Mouse (Mus musculus) adrenal gland, adult 2 months (tissue): ENCODE data around the gene Ripor2. TPM values are rescaled to one million over a fixed set of nuclear protein-coding genes. Genes with fewer than 3 reads are reported as not detected.
"Not testable (repeated sequence)": the region's sequence is repeated elsewhere in the genome, so short reads cannot be mapped to it uniquely, and the experiment has no call there.

Experiments
- DNase-seq: peaks from one replicate; pipeline ENCODE4 v3.0.0; 2021
- polyA plus RNA-seq: library from polyadenylated mRNA; depleted of rRNA; stranded (reverse); fragments of >200 nt; gene quantifications from 2 replicates; pipeline ENCODE4 v1.2.3, GENCODE M21; 2012; rRNA removed
- total RNA-seq, 2 experiments: library from RNA; stranded (reverse); gene quantifications; 2 replicates each; pipeline ENCODE4 v1.2.3; 2021

Gene Ripor2
- total and polyA plus RNA-seq, 3 experiments = 0.92 to 5.7 (median 4.6) TPM

- not testable (repeated sequence) for DNase-seq
Measured at GRCm38 (mm10) chr13:24767809-24768208, 185.8 kb downstream of the Ripor2 start.

DNA sequence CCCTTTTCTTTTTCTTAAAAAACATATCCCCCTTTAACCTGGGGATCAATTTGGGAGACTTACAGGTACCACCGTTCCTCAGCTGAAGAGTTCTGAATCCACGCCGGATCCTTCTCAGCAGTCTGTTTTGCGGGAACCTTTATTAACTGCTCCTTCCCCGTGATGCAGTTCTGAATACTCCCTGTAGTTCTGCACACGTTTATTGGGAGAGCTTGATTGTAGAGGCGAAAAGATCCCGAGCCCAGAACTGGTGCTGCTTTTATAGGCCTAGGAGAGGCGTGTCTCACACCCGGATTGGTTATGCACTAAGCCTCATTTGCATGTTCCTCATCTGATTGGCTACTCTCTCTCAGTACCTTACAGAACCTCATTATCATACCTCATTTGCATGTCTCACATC lies 189.5 kb downstream of the Ripor2 start:
- not testable (repeated sequence) for DNase-seq

- peak; percentile 48 for DNase-seq
Measured at GRCm38 (mm10) chr13:24776146-24776844, 194.3 kb downstream of the Ripor2 start.

GRCm38 (mm10) chr13:24778026-24778425 lies 196.0 kb downstream of the Ripor2 start:
- no peak for DNase-seq

DNA sequence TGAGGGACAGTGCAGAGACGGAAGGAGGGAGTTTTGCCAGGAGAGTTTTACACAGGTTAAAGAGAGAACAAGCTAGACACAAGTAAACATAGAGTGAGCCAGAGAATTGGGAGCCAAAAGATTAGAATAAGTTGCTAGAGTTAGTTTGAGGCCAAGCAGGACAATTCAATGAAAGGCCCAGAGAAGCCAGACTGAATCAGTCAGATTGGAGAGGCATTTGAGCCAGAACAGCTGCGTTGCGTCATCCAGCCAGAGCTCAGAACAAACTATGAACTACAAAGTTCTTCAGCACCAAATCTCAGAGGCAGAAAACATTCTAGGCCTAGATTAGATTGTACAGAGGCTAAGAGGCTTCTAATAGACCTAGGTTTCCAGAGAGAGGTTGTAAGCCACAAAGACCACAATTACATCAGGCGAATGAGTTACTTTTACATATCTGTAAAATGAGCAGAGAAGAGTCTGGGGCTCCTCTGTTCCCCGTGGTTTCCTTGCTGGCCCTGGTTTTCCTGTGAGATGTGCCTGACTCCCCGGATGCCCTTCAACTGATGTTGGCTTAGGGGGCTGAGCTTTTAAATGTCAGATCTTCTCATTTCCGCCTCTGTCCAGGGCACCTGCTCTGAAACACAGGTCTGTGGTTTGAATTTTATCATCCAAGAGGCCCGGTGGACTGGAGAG lies 196.9 kb downstream of the Ripor2 start:
- no peak for DNase-seq

GRCm38 (mm10) chr13:24781916-24782315 lies 199.9 kb downstream of the Ripor2 start:
- peak; percentile 87 for DNase-seq

Other genes with a start within 250 kb of the Ripor2 start
- not detected for gene Armh2, start 159.0 kb downstream of the Ripor2 start, total RNA-seq
- gene Armh2, start 159.0 kb downstream of the Ripor2 start, polyA plus RNA-seq = not detected in 2 replicates
- gene Gmnn, start 179.7 kb downstream of the Ripor2 start, total RNA-seq = 10 to 100 TPM in 1 of 2 experiments, 1 to 10 TPM in 1; 4.4 to 12.1 TPM
- 0.85 TPM in 1 of 2 replicates, not detected in the other for gene Gmnn, start 179.7 kb downstream of the Ripor2 start, polyA plus RNA-seq
- gene BC005537, start 219.5 kb downstream of the Ripor2 start, total RNA-seq = 100 to 1,000 TPM; 161 to 170 TPM
- gene BC005537, start 219.5 kb downstream of the Ripor2 start, polyA plus RNA-seq = 56.8 and 70.6 TPM in 2 replicates
- gene Acot13, start 249.4 kb downstream of the Ripor2 start, total RNA-seq = 10 to 100 TPM; 86.6 to 88.5 TPM
- 44.0 and 63.8 TPM in 2 replicates for gene Acot13, start 249.4 kb downstream of the Ripor2 start, polyA plus RNA-seq
- gene Tdp2, start 249.5 kb downstream of the Ripor2 start, total RNA-seq = 10 to 100 TPM; 16.7 to 20.7 TPM
- gene Tdp2, start 249.5 kb downstream of the Ripor2 start, polyA plus RNA-seq = 9.0 and 11.3 TPM in 2 replicates